Mouse (Mus musculus): ENCODE results near the gene Chchd10. TPM values are rescaled to one million over a fixed set of nuclear protein-coding genes. Genes with fewer than 3 reads are reported as not detected.
"Not testable (repeated sequence)": the region's sequence is repeated elsewhere in the genome, so short reads cannot be mapped to it uniquely, and the experiment has no call there.

The Chchd10 gene
- polyA plus RNA-seq (2014; fragmentation: Nextera tagmentation; extraction: Ambion mirVana): 5.5 and 6.4 TPM in 2 replicates

DNA sequence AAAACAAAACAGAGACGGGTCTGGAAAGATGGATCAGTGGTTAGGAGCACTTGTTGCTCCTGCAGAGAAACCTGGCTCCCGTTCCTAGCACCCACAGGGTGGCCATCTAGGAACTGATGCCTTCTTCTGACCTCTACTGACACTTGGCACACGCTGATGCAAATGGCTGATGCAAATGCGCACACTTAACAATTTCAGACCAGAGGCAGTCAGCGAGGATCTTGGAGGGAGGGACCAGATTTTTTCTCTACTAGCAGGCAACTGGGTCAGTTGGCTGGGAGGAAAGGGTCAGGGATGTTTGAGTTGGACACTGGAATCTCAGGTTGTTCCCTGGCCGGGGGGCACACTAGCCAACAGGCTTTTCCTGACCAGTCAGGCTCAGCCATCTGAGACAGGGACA is at the start of gene Chchd10:
Gene Chchd10 (plus strand): TSS at position 240 of the 400 bp plus-strand sequence.
- no peak within 1 kb of the TSS; the same call in 1 of the 2 replicates for H3K27ac ChIP-seq (ENCODE audit: low read depth, low read length)
- H3K4me3 ChIP-seq (ENCODE audit: low read depth, low read length): peak within 1 kb of the TSS; percentile 54
- ATAC-seq (ENCODE audit: low FRiP score) (no peak), DNase-seq (ENCODE audit: low spot score, missing footprints) (no peak)
- H3K4me2 ChIP-seq: peak within 1 kb of the TSS; percentile 95
- WGBS: 26% methylated on average over 6 of the region's 6 CpGs
- H3K27me3 ChIP-seq (ENCODE audit: control insufficient read depth, insufficient read depth, low read length): peaks cover 48% of the 10 kb centered on the region
- H3K36me3 ChIP-seq (ENCODE audit: control insufficient read depth, insufficient read depth, low read length): no peaks in the 10 kb centered on the region
- peaks cover 28% of the 10 kb centered on the region for H3K4me1 ChIP-seq (ENCODE audit: control insufficient read depth, insufficient read depth, low read length)
- H3K9ac ChIP-seq (ENCODE audit: low read length): peak within 1 kb of the TSS; percentile 86
- H3K9me3 ChIP-seq (ENCODE audit: control insufficient read depth, low read length): no peaks in the 10 kb centered on the region

DNA sequence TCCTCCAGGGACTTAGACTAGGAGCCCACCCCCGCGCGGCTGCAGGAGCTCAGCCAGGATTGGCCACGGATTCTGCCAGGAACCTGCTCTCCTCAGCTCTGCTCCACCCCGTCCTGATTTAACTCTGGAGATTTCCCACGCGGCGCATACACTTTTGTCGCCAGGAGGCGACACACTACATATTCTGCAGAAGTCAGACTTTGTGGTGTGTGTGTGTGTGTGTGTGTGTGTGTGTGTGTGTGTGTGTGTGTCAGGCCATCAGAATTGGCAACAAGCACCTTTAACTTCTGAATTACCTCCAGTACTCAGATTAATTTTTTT is 49.7 kb upstream of the Chchd10 start:
- H3K36me3 ChIP-seq (ENCODE audit: control insufficient read depth, insufficient read depth, low read length): no peaks in the 10 kb centered on the region
- DNase-seq (ENCODE audit: low spot score, missing footprints) (peak; percentile 91), ATAC-seq (ENCODE audit: low FRiP score) (peak; percentile 72)
- H3K9ac ChIP-seq (ENCODE audit: low read length): no peak overlapping the region
- peaks cover 9% of the 10 kb centered on the region; the same call in 1 of the 2 replicates for H3K4me1 ChIP-seq (ENCODE audit: control insufficient read depth, insufficient read depth, low read length)
- 3% methylated on average over 10 of the region's 10 CpGs for WGBS
- H3K9me3 ChIP-seq (ENCODE audit: control insufficient read depth, low read length): no peaks in the 10 kb centered on the region
- H3K27ac ChIP-seq (ENCODE audit: low read depth, low read length): no peak overlapping the region
- H3K4me2 ChIP-seq: peak overlapping the region; percentile 5; the same call in 1 of the 2 replicates
- H3K27me3 ChIP-seq (ENCODE audit: control insufficient read depth, insufficient read depth, low read length): no peaks in the 10 kb centered on the region
- no peak overlapping the region for H3K4me3 ChIP-seq (ENCODE audit: low read depth, low read length)

DNA sequence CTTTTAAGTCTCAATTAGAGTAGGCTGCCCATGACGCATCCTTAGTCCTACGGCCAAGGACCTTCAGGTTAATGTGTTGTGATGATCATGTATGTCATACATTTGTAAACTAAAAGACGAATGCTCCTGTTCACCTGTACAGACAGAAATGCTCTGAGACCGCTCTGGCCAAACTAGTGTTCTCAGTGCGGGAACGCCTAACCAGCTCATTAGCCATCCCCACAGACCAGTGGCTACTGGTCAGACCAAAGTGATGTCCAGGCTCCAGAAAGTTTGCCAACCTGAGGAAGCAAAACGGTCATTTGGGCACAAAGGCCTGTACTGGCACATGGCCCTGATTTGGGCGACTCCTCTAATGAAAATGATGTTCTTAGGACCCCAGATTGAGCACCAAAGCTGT is 48.2 kb upstream of the Chchd10 start:
- H3K4me3 ChIP-seq (ENCODE audit: low read depth, low read length): no peak overlapping the region
- no peak overlapping the region for H3K9ac ChIP-seq (ENCODE audit: low read length)
- 90% methylated on average over 8 of the region's 8 CpGs for whole genome bisulfite sequencing
- no peak for ATAC-seq (ENCODE audit: low FRiP score)
- peak; percentile 57 for DNase-seq (ENCODE audit: low spot score, missing footprints)
- no peak overlapping the region for H3K27ac ChIP-seq (ENCODE audit: low read depth, low read length)
- H3K27me3 ChIP-seq (ENCODE audit: control insufficient read depth, insufficient read depth, low read length): no peaks in the 10 kb centered on the region
- no peak overlapping the region for H3K4me2 ChIP-seq
- no peaks in the 10 kb centered on the region for H3K36me3 ChIP-seq (ENCODE audit: control insufficient read depth, insufficient read depth, low read length)
- H3K9me3 ChIP-seq (ENCODE audit: control insufficient read depth, low read length): no peaks in the 10 kb centered on the region
- peaks cover 9% of the 10 kb centered on the region; the same call in 1 of the 2 replicates for H3K4me1 ChIP-seq (ENCODE audit: control insufficient read depth, insufficient read depth, low read length)

DNA sequence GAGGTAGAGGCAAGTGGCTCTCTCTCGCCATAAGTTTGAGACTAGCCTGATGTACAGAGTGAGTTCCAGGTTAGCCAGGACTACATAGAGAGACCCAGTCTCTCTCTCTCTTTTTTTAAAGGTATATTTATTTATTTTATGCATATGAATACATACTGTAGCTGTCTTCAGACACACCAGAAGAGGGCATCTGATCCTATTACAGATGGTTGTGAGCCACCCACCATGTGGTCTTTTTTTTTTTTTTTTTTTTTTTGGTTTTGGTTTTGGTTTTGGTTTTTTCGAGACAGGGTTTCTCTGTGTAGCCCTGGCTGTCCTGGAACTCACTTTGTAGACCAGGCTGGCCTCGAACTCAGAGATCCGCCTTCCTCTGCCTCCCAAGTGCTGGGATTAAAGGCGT is 45.4 kb upstream of the Chchd10 start:
- not testable (repeated sequence) for H3K4me2 ChIP-seq; DNase-seq (ENCODE audit: low spot score, missing footprints); ATAC-seq (ENCODE audit: low FRiP score); H3K9me3 ChIP-seq (ENCODE audit: control insufficient read depth, low read length); H3K4me3 ChIP-seq (ENCODE audit: low read depth, low read length); H3K36me3 ChIP-seq (ENCODE audit: control insufficient read depth, insufficient read depth, low read length); H3K27me3 ChIP-seq (ENCODE audit: control insufficient read depth, insufficient read depth, low read length); H3K27ac ChIP-seq (ENCODE audit: low read depth, low read length); H3K9ac ChIP-seq (ENCODE audit: low read length); H3K4me1 ChIP-seq (ENCODE audit: control insufficient read depth, insufficient read depth, low read length)
- 86% methylated on average over 4 of the region's 5 CpGs for WGBS

DNA sequence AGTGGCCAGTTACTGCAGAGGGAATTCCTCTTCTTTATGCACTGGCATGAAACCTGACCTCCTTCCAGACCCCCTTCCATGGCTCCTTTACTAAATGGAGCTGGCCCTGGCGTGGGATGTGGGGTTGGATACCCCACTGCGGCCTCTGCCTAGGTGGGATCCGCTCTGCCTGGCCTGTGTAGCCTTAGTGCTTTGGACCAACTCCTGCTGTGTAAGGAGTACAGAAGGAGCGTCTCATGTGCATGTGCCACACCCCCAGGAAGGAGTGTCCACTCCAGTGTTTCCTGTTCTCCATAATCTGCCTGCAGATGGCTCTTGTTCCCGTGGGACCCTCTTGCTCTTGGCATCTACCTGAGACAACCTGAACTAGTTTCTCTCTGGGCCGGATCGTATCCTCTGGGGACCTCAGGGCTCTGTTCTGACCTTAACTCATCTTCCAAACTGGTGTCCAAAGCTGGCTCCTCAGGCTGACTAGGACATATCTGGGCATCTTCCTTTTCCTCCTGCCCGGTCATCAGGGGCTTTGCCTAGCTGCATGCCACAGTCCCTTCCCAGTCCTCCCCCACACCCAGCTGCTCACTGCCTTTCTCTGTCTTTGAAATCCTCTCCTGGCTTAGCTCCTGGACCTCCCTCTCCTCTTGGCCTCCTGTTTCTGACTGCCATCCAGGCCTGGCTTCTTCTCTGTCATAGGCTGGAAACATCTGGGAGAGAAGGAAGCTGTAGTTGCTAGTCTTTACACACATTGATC is 43.4 kb upstream of the Chchd10 start:
- peak; percentile 69 for DNase-seq (ENCODE audit: low spot score, missing footprints)
- no peak overlapping the region for H3K9ac ChIP-seq (ENCODE audit: low read length)
- peaks cover 7% of the 10 kb centered on the region; the same call in 1 of the 2 replicates for H3K4me1 ChIP-seq (ENCODE audit: control insufficient read depth, insufficient read depth, low read length)
- no peak for ATAC-seq (ENCODE audit: low FRiP score)
- no peak overlapping the region for H3K27ac ChIP-seq (ENCODE audit: low read depth, low read length)
- H3K27me3 ChIP-seq (ENCODE audit: control insufficient read depth, insufficient read depth, low read length): no peaks in the 10 kb centered on the region
- 47% methylated on average over 8 of the region's 8 CpGs for WGBS
- H3K9me3 ChIP-seq (ENCODE audit: control insufficient read depth, low read length): no peaks in the 10 kb centered on the region
- H3K4me3 ChIP-seq (ENCODE audit: low read depth, low read length): no peak overlapping the region
- H3K36me3 ChIP-seq (ENCODE audit: control insufficient read depth, insufficient read depth, low read length): no peaks in the 10 kb centered on the region
- H3K4me2 ChIP-seq: no peak overlapping the region

DNA sequence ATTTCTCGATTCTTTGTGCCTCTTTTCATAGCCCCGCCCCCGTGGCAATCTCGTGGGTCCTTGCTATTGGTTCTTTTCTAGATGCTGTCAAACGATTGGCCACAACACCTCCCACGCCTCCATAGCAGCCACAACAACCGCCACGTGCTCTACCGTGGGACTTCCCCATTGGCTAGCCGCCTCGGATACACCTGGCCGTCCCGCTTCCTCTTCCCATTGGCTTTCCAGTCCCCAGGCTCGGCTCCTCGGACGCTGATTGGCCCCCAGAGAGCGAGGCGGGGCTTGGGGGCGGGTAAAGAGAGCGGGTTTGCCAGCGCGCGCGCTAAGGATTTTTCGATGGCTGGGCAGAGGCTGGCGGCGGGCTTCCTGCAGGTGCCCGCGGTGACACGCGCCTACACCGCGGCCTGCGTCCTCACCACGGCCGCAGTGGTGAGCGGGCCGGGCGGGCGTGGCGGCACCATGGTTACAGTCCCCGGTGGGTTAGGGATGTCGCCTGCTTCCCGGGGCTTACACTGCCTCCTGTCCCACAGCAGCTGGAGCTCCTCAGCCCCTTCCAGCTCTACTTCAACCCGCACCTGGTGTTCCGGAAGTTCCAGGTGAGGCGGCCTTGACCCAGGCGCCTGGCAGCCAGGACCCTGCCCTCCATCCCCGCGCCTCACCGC is 39.7 kb upstream of the Chchd10 start, which contains the start of gene Derl3:
Gene Derl3 (plus strand): TSS at position 325 of the 662 bp plus-strand sequence.
- H3K36me3 ChIP-seq (ENCODE audit: control insufficient read depth, insufficient read depth, low read length): peaks cover 18% of the 10 kb centered on the region
- no peak within 1 kb of the TSS for H3K27ac ChIP-seq (ENCODE audit: low read depth, low read length)
- H3K4me3 ChIP-seq (ENCODE audit: low read depth, low read length): peak within 1 kb of the TSS; percentile 36
- H3K4me2 ChIP-seq: peak within 1 kb of the TSS; percentile 82
- peak; percentile 99 for ATAC-seq (ENCODE audit: low FRiP score)
- H3K9ac ChIP-seq (ENCODE audit: low read length): peak within 1 kb of the TSS; percentile 37
- no peaks in the 10 kb centered on the region for H3K9me3 ChIP-seq (ENCODE audit: control insufficient read depth, low read length)
- H3K27me3 ChIP-seq (ENCODE audit: control insufficient read depth, insufficient read depth, low read length): no peaks in the 10 kb centered on the region
- peaks cover 7% of the 10 kb centered on the region; the same call in 1 of the 2 replicates for H3K4me1 ChIP-seq (ENCODE audit: control insufficient read depth, insufficient read depth, low read length)
- DNase-seq (ENCODE audit: low spot score, missing footprints): peak; percentile 98
- WGBS: 1% methylated on average over 51 of the region's 51 CpGs

DNA sequence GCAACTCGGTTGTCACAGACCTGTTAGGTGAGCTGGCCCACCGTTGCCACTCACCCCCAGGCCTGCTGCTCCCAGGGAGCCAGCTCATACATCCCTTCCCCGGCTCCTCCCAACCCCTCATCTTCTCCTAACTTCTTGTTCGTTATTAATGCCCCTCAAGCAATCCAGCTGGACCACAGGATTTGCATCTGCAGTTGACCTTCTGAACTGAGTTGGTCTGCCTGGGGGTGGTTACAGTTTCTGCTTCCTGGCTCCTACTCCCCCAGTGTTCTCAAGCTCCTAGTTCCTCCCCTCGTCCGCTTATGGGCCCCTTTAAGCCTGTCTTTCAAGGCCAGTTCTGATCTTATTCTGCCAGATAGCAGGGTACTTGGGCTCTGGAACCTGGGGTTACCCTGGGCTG is 38.3 kb upstream of the Chchd10 start:
- H3K27me3 ChIP-seq (ENCODE audit: control insufficient read depth, insufficient read depth, low read length): no peaks in the 10 kb centered on the region
- H3K36me3 ChIP-seq (ENCODE audit: control insufficient read depth, insufficient read depth, low read length): peaks cover 18% of the 10 kb centered on the region
- WGBS: 87% methylated on average over 6 of the region's 6 CpGs
- ATAC-seq (ENCODE audit: low FRiP score) (no peak), DNase-seq (ENCODE audit: low spot score, missing footprints) (no peak)
- H3K4me3 ChIP-seq (ENCODE audit: low read depth, low read length): no peak overlapping the region
- H3K9ac ChIP-seq (ENCODE audit: low read length): no peak overlapping the region
- H3K27ac ChIP-seq (ENCODE audit: low read depth, low read length): no peak overlapping the region
- H3K9me3 ChIP-seq (ENCODE audit: control insufficient read depth, low read length): no peaks in the 10 kb centered on the region
- H3K4me1 ChIP-seq (ENCODE audit: control insufficient read depth, insufficient read depth, low read length): peaks cover 7% of the 10 kb centered on the region; the same call in 1 of the 2 replicates
- no peak overlapping the region for H3K4me2 ChIP-seq

DNA sequence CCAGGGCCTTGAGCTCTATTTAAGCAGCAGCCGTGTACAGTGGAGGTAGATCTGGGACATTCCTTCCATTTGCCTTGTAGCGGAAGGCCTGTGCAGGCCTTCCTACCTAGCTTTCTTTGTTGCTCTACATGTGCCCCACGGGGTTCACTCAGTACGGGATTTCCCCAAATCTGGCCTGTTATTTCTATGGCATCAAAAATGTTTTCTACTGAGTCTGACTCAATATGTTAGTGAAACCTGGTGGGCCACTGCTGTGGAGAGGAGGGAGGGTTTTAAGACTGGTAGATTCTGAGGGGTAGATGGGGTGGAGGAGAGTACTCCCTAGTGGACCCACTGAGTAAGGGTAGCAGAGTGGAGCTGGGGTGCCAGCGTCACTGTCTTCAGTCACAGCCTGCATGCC is 37.2 kb upstream of the Chchd10 start:
- H3K9ac ChIP-seq (ENCODE audit: low read length): no peak overlapping the region
- ATAC-seq (ENCODE audit: low FRiP score) (no peak), DNase-seq (ENCODE audit: low spot score, missing footprints) (no peak)
- H3K27me3 ChIP-seq (ENCODE audit: control insufficient read depth, insufficient read depth, low read length): no peaks in the 10 kb centered on the region
- H3K4me2 ChIP-seq: no peak overlapping the region
- peaks cover 7% of the 10 kb centered on the region; the same call in 1 of the 2 replicates for H3K4me1 ChIP-seq (ENCODE audit: control insufficient read depth, insufficient read depth, low read length)
- H3K27ac ChIP-seq (ENCODE audit: low read depth, low read length): no peak overlapping the region
- 95% methylated on average over 5 of the region's 5 CpGs for WGBS
- H3K4me3 ChIP-seq (ENCODE audit: low read depth, low read length): no peak overlapping the region
- H3K36me3 ChIP-seq (ENCODE audit: control insufficient read depth, insufficient read depth, low read length): peaks cover 18% of the 10 kb centered on the region
- no peaks in the 10 kb centered on the region for H3K9me3 ChIP-seq (ENCODE audit: control insufficient read depth, low read length)

DNA sequence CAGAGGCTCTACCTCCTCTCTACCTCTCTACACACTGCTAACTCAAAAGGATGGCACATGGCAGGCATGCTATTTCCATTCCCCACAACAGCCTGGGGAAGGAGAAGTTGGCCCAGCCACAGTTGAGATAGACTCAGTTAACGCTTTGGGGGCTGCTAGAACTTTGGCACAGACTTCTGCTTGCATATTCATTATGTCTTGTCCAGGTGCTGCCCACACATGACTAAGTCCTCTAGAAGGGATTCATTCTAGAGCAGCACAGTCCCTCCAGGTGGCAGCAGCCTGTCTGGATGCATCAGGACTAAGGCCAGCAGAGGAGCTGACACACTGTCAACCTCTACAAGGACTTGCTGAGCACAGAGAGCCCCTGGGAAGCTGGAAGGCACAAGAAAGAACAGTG is 36.7 kb upstream of the Chchd10 start:
- Histone ChIP-seq H3K9ac (ENCODE audit: low read length) (no peak overlapping the region), H3K27ac (ENCODE audit: low read depth, low read length) (no peak overlapping the region), H3K36me3 (ENCODE audit: control insufficient read depth, insufficient read depth, low read length) (peaks cover 18% of the 10 kb centered on the region), H3K27me3 (ENCODE audit: control insufficient read depth, insufficient read depth, low read length) (no peaks in the 10 kb centered on the region), H3K4me1 (ENCODE audit: control insufficient read depth, insufficient read depth, low read length) (peaks cover 7% of the 10 kb centered on the region; the same call in 1 of the 2 replicates), H3K4me2 (no peak overlapping the region), H3K4me3 (ENCODE audit: low read depth, low read length) (no peak overlapping the region), H3K9me3 (ENCODE audit: control insufficient read depth, low read length) (no peaks in the 10 kb centered on the region)
- WGBS: 100% methylated on average over 1 of the region's 1 CpGs
- ATAC-seq (ENCODE audit: low FRiP score) (no peak), DNase-seq (ENCODE audit: low spot score, missing footprints) (no peak)
